Mouse (Mus musculus) testis, adult 2 months (tissue): ENCODE measurements around the gene Cbx8.

Source experiments
- CTCF ChIP-seq: fragments of 200-500 bp; IDR thresholded peaks from 2 replicates; pipeline ENCODE4 v1.5.1; 2012; ENCODE audit warnings: low read depth, mild to moderate bottlenecking, inconsistent platforms, low read length, moderate library complexity; ENCODE audit not compliant: control insufficient read depth, insufficient read depth, insufficient replicate concordance
- POLR2A ChIP-seq: fragments of 200-500 bp; IDR thresholded peaks from 2 replicates; pipeline ENCODE4 v1.6.1; 2012; ENCODE audit warnings: low read depth, mild to moderate bottlenecking, inconsistent platforms, low read length, moderate library complexity; ENCODE audit not compliant: control insufficient read depth

DNA sequence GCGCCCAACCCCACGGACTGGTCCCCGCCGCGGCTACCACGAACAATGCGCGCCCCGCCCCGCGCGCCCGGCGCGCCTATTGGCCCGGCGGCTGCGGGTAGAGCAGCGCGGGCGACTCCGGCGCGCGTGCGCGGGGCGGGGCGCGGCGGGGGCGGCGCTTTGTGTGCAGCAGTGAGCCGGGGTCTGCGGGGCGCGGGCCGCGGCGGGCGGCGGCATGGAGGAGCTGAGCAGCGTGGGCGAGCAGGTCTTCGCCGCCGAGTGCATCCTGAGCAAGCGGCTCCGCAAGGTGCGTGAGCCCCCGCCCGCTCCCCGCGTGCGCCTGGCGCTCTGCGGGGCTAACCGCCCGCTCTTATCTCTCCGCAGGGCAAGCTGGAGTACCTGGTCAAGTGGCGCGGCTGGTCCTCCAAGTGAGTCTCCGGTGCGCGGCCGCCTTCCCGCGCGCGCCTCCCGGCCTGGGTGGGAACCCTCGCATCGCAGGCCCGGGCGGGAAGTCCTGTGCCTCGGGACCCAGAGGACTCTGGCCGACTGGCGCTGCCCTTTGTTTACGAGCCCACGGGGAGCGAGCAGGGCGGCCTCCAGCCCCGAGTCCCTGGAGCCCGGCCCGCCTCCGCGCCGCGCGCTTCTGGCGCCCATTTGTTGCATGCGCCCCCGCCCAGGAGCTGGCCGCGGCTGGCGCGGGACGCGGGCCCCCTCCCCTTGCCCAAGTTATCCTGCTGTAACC lies 17.7 kb downstream of the Cbx8 start, which contains the start of gene Cbx2:
- TF ChIP-seq CTCF (no peak), POLR2A (no peak)
